Mouse (Mus musculus) C2C12 (cell line): ENCODE data around the gene Gtf3c6. TPM values are rescaled to one million over a fixed set of nuclear protein-coding genes. Genes with fewer than 3 reads are reported as not detected.

Source experiments
- H3K27me3 ChIP-seq: one replicate; pipeline ENCODE4 v1.6.1; 2011; ENCODE audit not compliant: control insufficient read depth, insufficient read depth, insufficient read length
- H3K36me3 ChIP-seq: one replicate; pipeline ENCODE4 v1.6.1; 2011; ENCODE audit not compliant: control insufficient read depth, insufficient read depth
- H3K4me3 ChIP-seq: one replicate; pipeline ENCODE4 v1.5.1; 2011; ENCODE audit warnings: mild to moderate bottlenecking, control low read depth; ENCODE audit not compliant: poor library complexity, insufficient read depth, severe bottlenecking
- H3K79me2 ChIP-seq: one replicate; pipeline ENCODE4 v1.6.1; 2011; ENCODE audit not compliant: control insufficient read depth, insufficient read depth
- H3K79me3 ChIP-seq: one replicate; pipeline ENCODE4 v1.6.1; 2011; ENCODE audit warnings: low read depth, control low read depth
- H3ac ChIP-seq: one replicate; pipeline ENCODE3; 2011; ENCODE audit warnings: low read depth; ENCODE audit not compliant: control insufficient read depth, insufficient read length
- CEBPB ChIP-seq: IDR thresholded peaks from one replicate; pipeline ENCODE4 v1.6.1; 2011; ENCODE audit warnings: low read depth, mild to moderate bottlenecking, control low read depth, moderate library complexity
- CTCF ChIP-seq: IDR thresholded peaks from one replicate; pipeline ENCODE4 v1.5.1; 2011; ENCODE audit not compliant: control insufficient read depth, insufficient read depth, insufficient read length
- FOSL1 ChIP-seq: IDR thresholded peaks from one replicate; pipeline ENCODE4 v1.8.0; 2011; ENCODE audit warnings: mild to moderate bottlenecking, low read length; ENCODE audit not compliant: poor library complexity, insufficient read depth, severe bottlenecking
- MAX ChIP-seq: IDR thresholded peaks from one replicate; pipeline ENCODE4 v1.6.1; 2011; ENCODE audit warnings: mild to moderate bottlenecking, control low read depth
- MYOD1 ChIP-seq: IDR thresholded peaks from one replicate; pipeline ENCODE4 v1.6.1; 2011; ENCODE audit warnings: low read depth; ENCODE audit not compliant: control insufficient read depth, insufficient read length
- MYOG ChIP-seq: IDR thresholded peaks from one replicate; pipeline ENCODE4 v1.6.1; 2011; ENCODE audit not compliant: control insufficient read depth, insufficient read length; ENCODE audit errors: extremely low read depth
- USF1 ChIP-seq: IDR thresholded peaks from one replicate; pipeline ENCODE4 v1.6.1; 2011; ENCODE audit warnings: low read depth, mild to moderate bottlenecking, control low read depth, moderate library complexity
- polyA plus RNA-seq: library from polyadenylated mRNA; unstranded; fragments of >200 nt; fragmentation: generic; extraction: Trizol; gene quantifications from one replicate; pipeline ENCODE4 v1.2.1, GENCODE M21; 2012; ENCODE audit warnings: missing spikeins

Gtf3c6 gene
- polyA plus RNA-seq, 1 experiment, result 31.5 TPM

DNA sequence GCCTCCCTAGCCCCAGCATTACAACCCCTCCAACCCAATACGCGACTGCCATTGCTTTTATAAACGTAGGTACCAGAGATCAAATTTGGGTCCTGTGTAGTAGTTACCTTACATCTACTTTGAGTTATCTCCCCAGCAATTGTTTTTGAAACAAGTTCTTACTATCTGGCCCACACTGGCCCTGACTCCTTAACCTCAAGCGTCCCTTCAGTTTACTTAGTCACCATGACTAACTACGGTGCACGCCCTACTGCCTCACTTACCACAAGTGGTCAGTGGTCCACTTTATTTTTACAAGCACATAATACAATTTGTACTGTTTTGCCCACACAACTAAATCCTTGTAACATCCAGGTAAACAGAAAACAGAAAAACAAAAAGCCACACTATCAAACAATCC, 34.7 kb upstream of the Gtf3c6 start:
- Histone ChIP-seq H3K79me3 (peaks cover 72% of the 10 kb centered on the region), H3K36me3 (peaks cover 63% of the 10 kb centered on the region)

DNA sequence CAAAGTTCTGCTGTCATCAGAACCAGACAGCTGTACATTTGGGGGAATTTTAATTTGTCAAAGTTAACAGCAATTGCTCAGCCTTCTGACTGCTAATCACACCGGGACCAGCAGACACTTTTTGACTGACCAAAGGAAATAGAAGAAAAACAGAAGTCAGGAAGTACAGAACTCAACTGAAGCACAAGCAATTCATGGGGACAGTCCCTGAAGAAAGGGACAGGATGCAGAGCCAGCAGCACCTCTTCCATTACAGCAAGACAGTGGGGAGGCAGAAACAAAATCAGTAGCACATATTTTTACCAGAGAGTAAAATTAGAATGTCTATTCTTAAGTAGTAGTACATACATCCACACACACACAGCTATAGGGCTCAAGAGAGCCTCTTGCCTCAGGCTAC, 28.9 kb upstream of the Gtf3c6 start:
- Histone ChIP-seq H3K4me3 (no peak overlapping the region), H3K79me3 (peaks cover 14% of the 10 kb centered on the region), H3K79me2 (peaks cover 14% of the 10 kb centered on the region), H3K27me3 (no peaks in the 10 kb centered on the region), H3ac (no peak overlapping the region), H3K36me3 (peaks cover 56% of the 10 kb centered on the region)
- TF ChIP-seq FOSL1, result no peak
- no peak for TF ChIP-seq CTCF
- TF ChIP-seq USF1, result no peak
- TF ChIP-seq MYOG, result no peak
- TF ChIP-seq CEBPB, result no peak
- no peak for TF ChIP-seq MAX
- no peak for TF ChIP-seq MYOD1

More for the DNA sequence above, 34.7 kb upstream of the Gtf3c6 start:
- Histone ChIP-seq H3K79me2 (peaks cover 73% of the 10 kb centered on the region), H3K4me3 (no peak overlapping the region), H3ac (no peak overlapping the region), H3K27me3 (no peaks in the 10 kb centered on the region)
- TF ChIP-seq CEBPB (no peak), FOSL1 (peak; percentile 34)

DNA sequence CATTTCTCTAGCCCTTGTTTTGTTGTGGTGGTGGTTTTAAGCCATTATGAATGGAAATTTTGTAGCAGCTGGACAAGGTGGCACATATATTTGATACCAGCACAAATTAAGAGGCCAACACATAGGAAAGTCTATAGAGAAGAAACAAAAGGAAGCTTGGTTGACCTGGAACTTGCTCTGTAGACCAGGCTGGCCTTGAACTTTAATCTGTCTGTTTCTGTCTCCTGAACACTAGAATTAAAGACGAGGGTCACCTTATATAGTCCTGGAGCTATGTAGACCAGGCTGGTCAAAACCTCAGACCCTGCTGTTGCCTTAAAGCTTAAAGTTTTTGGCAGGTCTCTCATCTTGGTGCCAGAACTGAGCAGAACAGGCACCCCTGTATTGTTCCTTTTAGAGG, 27.7 kb upstream of the Gtf3c6 start:
- no peak overlapping the region for H3K4me3 ChIP-seq
- H3K79me3 ChIP-seq, result peaks cover 3% of the 10 kb centered on the region
- TF ChIP-seq FOSL1 (no peak), MYOD1 (no peak), USF1 (no peak), CEBPB (no peak), MAX (no peak), MYOG (no peak), CTCF (no peak)
- peaks cover 44% of the 10 kb centered on the region for H3K36me3 ChIP-seq
- no peaks in the 10 kb centered on the region for H3K27me3 ChIP-seq
- H3K79me2 ChIP-seq, result peaks cover 2% of the 10 kb centered on the region
- H3ac ChIP-seq, result no peak overlapping the region

DNA sequence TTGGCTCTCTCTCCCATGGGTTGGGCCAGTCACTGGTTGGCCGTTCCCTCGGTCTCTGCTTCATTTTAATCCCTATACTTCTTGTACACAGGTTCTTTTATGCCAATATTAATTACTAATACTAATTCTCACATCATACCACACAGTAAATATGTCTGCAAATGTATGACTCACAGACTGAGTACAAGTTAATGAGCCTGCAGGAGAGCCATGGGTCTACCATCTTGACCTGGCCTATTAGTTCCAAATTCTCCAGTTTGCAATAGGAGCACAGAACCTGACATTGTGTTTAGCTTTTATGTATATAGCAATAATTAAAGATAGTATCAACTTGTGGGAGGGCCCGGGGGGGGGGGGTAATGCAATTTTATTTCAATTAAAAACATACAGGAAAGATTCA, 27.1 kb upstream of the Gtf3c6 start:
- no peak for TF ChIP-seq FOSL1
- no peak for TF ChIP-seq MAX
- no peak for TF ChIP-seq CEBPB
- TF ChIP-seq USF1, result no peak
- TF ChIP-seq MYOD1, result no peak
- no peak for TF ChIP-seq MYOG
- no peak for TF ChIP-seq CTCF
- peaks cover 38% of the 10 kb centered on the region for H3K36me3 ChIP-seq
- peaks cover 2% of the 10 kb centered on the region for H3K79me3 ChIP-seq
- H3K27me3 ChIP-seq, result no peaks in the 10 kb centered on the region
- no peak overlapping the region for H3K4me3 ChIP-seq
- H3K79me2 ChIP-seq, result no peaks in the 10 kb centered on the region
- H3ac ChIP-seq, result no peak overlapping the region

GRCm38 (mm10) chr10:40284179-40284831, 26.4 kb upstream of the Gtf3c6 start:
- H3K36me3 ChIP-seq, result peaks cover 32% of the 10 kb centered on the region
- no peaks in the 10 kb centered on the region for H3K79me2 ChIP-seq
- no peak overlapping the region for H3K4me3 ChIP-seq
- H3K27me3 ChIP-seq, result no peaks in the 10 kb centered on the region
- H3ac ChIP-seq, result no peak overlapping the region
- TF ChIP-seq MAX (no peak), CEBPB (no peak), MYOG (no peak), FOSL1 (no peak), CTCF (no peak), MYOD1 (no peak), USF1 (no peak)
- no peaks in the 10 kb centered on the region for H3K79me3 ChIP-seq

GRCm38 (mm10) chr10:40283636-40284035, 25.7 kb upstream of the Gtf3c6 start:
- Histone ChIP-seq H3K4me3 (no peak overlapping the region), H3ac (no peak overlapping the region), H3K36me3 (peaks cover 30% of the 10 kb centered on the region), H3K79me3 (no peaks in the 10 kb centered on the region), H3K27me3 (no peaks in the 10 kb centered on the region), H3K79me2 (no peaks in the 10 kb centered on the region)
- no peak for TF ChIP-seq CTCF
- TF ChIP-seq USF1, result no peak
- no peak for TF ChIP-seq MAX
- no peak for TF ChIP-seq FOSL1
- TF ChIP-seq MYOG, result no peak
- no peak for TF ChIP-seq MYOD1
- no peak for TF ChIP-seq CEBPB
